Mouse (Mus musculus): ENCODE results near the gene Lbx2.
A peak's percentile ranks its signal among the peaks of the same experiment; 100 is the strongest.

Gene Lbx2

DNA sequence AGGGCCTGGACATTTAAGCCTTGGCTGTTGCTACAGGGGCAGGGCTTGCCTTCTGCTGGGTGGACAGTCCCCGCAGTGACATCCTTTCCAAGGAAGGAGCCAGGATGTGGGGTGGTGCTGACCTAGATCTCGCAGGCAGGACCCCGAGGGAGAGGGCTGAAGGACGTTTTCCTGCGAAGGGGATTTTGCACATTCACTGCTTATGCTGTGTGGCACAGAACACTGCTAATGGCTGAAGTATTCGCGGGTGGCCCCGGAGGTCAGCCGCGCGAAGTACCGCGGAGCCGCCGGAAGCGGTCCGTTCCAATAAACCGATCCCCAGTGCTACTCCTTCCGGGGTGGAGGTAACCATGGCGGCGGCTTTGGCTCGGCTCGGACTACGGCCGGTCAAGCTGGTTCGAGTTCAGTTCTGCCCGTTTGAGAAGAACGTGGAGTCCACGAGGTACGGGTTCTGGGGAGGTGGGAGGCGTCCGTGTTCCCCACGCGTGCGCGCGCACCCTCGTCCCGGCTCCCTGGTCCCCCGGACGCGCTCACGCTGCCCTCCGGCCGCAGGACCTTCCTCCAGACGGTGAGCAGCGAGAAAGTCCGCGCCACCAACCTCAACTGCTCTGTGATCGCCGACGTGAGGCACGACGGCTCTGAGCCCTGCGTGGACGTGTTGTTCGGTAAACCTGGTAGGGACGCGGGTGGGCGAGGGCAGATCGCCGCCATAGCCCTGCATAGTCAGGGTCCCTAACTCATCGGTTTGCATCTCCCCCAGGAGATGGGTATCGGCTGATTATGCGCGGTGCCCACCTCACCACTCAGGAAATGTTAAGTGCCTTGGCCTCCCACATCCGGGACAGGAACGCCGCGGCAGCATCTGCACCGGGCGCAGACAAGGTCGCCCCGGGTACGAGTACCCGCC, 22.8 kb downstream of the Lbx2 start, which contains the start of gene Mrpl53:
Gene Mrpl53, plus strand, starts transcription at position 279 of the 907 bp plus-strand sequence.
- ATAC-seq (ENCODE audit: insufficient number of reproducible peaks, low FRiP score, low TSS enrichment), result peak; percentile 87

- no peak for ATAC-seq (ENCODE audit: insufficient number of reproducible peaks, low FRiP score, low TSS enrichment)
These were observed 25.5 kb downstream of the Lbx2 start for GRCm38 (mm10) chr6:83111510-83112136.

DNA sequence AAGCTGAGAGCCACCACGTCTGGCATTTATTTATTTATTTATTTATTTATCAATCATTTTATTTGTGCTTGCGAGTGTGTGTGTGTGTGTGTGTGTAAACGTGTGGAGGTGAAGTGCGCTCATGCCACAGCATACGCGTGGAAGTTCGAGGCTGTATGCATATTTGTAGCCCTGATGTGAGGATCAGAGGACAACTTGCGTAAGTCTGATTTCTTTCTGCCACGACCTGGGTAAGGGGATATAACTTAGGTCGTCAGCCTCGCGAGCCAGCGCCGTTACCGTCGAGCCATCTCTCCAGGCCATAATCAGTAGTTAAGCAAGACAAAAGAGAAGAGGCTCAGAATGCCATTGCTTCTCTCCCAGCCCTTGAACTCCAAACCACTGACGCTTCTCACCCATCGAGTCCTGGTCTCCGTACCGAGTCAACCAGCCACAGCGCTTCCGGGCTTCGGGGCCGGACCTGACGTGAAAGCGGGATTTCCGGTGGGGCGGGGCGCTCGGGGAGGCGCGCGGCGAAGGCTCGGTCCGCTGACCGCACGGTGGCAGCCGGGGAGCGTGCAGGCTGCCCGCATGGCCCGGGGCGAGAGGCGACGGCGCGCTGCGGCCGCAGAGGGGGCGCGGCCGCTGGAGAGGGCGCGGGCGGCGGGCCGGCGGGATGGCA, 29.0 kb downstream of the Lbx2 start, which contains the start of gene Mogs:
Gene Mogs, plus strand, starts transcription at position 486 of the 661 bp plus-strand sequence.
- peak; percentile 81 for ATAC-seq (ENCODE audit: insufficient number of reproducible peaks, low FRiP score, low TSS enrichment)

GRCm38 (mm10) chr6:83115682-83116372, 29.7 kb downstream of the Lbx2 start:
- peak; percentile 6; the same call in 1 of the 2 replicates for ATAC-seq (ENCODE audit: insufficient number of reproducible peaks, low FRiP score, low TSS enrichment)

DNA sequence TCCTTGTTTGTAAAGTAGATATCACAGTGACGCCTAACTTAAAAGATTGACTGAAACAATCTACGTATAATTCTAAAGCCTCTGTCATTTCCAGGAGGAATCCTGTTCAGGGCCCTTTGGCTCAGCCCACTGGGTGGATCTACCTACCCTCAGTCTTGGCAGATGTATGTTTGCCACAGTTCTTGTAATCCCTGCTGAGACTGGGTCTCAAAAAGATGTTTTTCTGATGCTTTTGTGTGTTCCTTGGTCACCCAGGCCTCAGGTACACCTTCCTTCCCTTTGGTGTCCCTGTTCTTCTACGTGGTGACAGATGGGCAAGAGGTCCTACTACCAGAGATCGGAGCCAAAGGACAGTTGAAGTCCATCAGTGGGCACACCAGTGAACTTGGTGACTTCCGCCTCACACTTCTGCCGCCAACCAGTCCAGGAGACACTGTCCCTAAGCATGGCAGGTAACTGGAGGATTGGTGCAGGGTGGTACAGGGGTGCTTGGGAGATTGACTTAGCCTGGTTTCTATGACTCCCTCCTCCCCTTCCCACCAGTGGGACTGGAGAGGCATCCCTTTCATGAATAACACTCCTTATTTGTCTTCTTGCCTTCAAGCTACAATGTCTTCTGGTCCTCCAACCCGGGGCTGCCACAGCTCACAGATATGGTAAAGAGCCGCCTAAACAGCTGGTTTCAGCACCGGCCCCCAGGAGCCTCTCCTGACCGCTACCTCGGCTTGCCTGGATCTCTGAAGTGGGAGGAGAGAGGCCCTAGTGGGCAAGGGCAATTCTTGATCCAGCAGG, 30.4 kb downstream of the Lbx2 start:
- ATAC-seq (ENCODE audit: insufficient number of reproducible peaks, low FRiP score, low TSS enrichment), result no peak

GRCm38 (mm10) chr6:83117165-83117438, 30.9 kb downstream of the Lbx2 start:
- no peak for ATAC-seq (ENCODE audit: insufficient number of reproducible peaks, low FRiP score, low TSS enrichment)

GRCm38 (mm10) chr6:83117616-83118015, 31.4 kb downstream of the Lbx2 start:
- no peak for ATAC-seq (ENCODE audit: insufficient number of reproducible peaks, low FRiP score, low TSS enrichment)

DNA sequence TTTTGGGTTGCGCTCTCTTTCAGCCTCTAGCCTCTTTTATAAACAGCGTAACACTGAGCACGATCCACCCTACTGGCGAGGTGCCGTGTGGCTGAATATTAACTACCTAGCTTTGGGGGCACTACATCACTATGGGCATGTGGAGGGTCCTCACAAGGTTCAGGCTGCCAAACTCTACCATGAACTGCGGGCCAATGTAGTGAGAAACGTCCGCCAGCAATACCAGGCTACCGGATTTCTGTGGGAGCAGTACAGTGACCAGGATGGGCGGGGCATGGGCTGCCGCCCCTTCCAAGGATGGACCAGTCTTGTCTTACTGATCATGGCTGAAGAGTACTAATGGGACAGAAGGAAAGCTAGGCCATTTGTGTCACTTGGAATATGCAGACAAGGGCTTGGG, 32.2 kb downstream of the Lbx2 start:
- no peak for ATAC-seq (ENCODE audit: insufficient number of reproducible peaks, low FRiP score, low TSS enrichment)

DNA sequence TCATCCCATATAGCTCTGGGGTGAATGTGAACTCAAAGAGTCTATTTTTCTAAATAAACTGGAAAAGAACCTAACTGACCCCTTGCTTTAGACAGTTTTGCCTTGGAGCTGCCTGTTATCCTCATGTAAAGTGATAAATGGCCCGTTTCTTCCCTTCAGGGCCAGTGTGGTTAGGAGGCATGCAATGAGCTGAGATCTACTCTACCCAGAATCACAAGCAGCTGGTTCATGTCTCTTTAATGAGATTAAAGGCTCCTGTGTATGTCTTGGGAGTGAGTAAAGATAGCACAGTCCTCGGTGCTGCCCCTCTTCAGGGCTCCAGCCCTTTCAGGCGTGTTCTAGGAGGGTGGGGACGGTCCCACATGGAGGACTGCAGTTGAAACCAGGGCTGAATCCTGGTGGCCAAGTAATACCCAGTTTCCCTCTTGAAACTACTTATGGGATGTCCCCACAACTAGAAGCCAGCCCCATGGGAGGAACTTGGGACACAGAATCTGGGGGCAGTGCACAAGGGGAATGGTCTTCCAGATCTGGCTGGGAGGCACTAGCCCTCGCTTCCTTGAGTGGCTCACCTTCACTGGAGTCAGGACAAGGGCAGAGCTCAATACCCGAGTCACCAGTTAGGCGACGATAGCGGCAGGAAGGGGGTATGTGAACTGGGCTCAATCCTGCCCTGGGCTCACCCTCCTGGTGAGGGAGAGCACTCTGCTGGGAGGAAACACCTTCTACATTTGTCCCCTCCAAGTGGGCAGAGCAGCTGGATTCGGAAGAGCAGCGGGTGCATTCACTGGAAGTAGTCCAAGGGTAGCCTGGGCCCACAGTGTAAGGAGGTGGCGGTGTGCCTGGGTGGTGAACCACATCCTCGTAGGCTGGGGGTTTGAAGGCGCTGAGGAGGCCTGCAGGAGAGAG, 32.9 kb downstream of the Lbx2 start:
- no peak for ATAC-seq (ENCODE audit: insufficient number of reproducible peaks, low FRiP score, low TSS enrichment)

- ATAC-seq (ENCODE audit: insufficient number of reproducible peaks, low FRiP score, low TSS enrichment), result no peak
These were observed 33.5 kb downstream of the Lbx2 start for GRCm38 (mm10) chr6:83119734-83120051.

- ATAC-seq (ENCODE audit: insufficient number of reproducible peaks, low FRiP score, low TSS enrichment), result peak; percentile 95
These were observed 35.0 kb downstream of the Lbx2 start, which contains the start of gene Wbp1 for GRCm38 (mm10) chr6:83120930-83121862. Wbp1 (minus strand) TSS chr6:83121559.

DNA sequence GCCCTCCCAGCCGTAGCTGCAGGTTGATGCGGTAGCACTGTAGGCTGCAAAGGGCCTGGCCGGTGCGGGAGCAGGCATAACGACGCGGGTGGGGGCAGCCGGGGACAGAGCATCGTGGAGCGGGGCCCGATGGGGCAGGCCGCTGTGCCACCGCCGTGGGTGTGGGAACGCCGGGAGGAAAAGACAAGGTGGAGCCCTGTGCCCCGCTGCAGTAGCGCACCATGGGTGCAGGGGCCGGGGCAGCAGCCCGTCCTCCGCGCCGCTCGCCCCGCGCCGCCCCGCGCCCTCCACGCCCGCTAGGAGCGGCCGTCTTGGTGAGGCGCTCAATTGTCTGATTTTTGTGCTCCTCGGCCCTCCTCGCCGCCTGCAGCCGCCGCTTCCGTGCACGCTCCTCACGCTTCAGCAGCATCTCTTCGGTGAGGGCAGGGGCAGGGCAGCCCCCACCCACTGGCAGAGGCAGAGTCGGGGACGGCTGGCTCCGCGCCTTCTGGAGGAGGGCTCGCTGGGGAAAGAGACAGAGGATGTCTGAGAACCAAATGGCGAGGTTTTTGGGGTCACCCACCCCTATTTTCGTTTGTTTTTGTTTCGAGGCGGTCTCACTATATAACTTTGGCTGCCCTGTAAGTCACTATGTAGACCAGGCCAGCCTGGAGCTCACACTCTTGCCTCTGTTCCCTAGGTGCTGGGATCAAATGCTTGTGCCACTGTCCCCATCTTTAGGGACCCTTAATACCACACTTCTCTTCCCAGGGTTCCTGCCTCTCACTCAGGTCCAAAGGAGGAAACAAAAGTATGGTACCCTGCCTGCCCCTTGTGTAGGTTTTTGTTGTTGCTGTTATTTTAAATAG, 35.9 kb downstream of the Lbx2 start:
- no peak; the same call in 1 of the 2 replicates for ATAC-seq (ENCODE audit: insufficient number of reproducible peaks, low FRiP score, low TSS enrichment)

DNA sequence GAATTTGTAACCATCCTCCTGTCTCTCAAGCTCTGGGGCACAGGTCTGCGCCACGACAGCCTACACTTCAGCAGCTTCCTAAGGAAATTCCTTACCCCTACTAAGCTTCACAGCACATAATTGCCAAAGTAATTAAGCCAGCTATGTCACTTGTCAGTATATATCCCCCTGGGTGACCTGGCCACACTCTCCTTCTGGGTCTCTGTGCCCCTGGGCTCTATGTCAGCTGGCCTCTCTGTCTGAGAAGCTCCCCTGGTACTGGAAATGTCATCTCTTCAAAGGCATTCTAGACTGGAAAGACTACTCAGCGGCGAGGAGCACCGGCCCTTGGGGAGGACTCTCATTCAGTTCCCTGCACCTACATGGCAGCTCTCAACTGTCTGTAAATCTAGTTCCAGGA, 36.8 kb downstream of the Lbx2 start:
- no peak for ATAC-seq (ENCODE audit: insufficient number of reproducible peaks, low FRiP score, low TSS enrichment)

GRCm38 (mm10) chr6:83124851-83125312, 38.7 kb downstream of the Lbx2 start:
- peak; percentile 32; the same call in 1 of the 2 replicates for ATAC-seq (ENCODE audit: insufficient number of reproducible peaks, low FRiP score, low TSS enrichment)

GRCm38 (mm10) chr6:83125331-83125730, 39.2 kb downstream of the Lbx2 start, which contains the start of gene Ino80b:
Ino80b (minus strand) TSS chr6:83125431.
- no peak for ATAC-seq (ENCODE audit: insufficient number of reproducible peaks, low FRiP score, low TSS enrichment)

DNA sequence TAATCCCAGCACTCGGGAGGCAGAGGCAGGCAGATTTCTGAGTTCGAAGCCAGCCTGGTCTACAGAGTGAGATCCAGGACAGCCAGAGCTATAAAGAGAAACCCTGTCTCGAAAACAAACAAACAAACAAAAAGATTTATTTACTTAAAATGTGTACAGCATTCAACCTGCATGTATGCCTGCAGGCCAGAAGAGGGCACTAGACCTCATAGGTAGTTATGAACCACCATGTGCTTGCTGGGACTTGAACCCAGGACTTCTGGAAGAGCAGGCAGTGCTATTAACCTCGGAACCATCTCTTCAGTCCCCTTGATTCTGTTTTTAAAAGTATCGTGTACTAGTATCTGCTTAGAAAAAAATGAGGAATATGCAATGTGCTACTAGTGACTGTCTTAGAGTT, 41.3 kb downstream of the Lbx2 start:
- no peak for ATAC-seq (ENCODE audit: insufficient number of reproducible peaks, low FRiP score, low TSS enrichment)
